Mouse (Mus musculus) thymus, postnatal 36 days (tissue): ENCODE data around the gene Dyrk1a.
A peak's percentile ranks its signal among the peaks of the same experiment; 100 is the strongest.

Experiments
- DNase-seq, 2 experiments: peaks; one replicate each; pipeline ENCODE4 v3.0.0; 2022; ENCODE audit warnings: mixed read lengths in 2 of 2

Gene Dyrk1a

GRCm38 (mm10) chr16:94569229-94570176, at the start of gene Dyrk1a:
TSS of gene Dyrk1a (plus strand) at chr16:94570010.
- peak; percentile 99 for DNase-seq

- DNase-seq = no peak
These were observed 46.0 kb upstream of the Dyrk1a start for GRCm38 (mm10) chr16:94523594-94524377.

- no peak for DNase-seq
These were observed 45.1 kb upstream of the Dyrk1a start for GRCm38 (mm10) chr16:94524691-94525090.

- no peak for DNase-seq
These were observed 43.9 kb upstream of the Dyrk1a start for GRCm38 (mm10) chr16:94525955-94526343.

GRCm38 (mm10) chr16:94526344-94527151, 43.3 kb upstream of the Dyrk1a start, which contains the start of gene Vps26c:
TSS of gene Vps26c (minus strand) at chr16:94526830.
- DNase-seq = peak; percentile 98

- no peak for DNase-seq
These were observed 42.7 kb upstream of the Dyrk1a start for GRCm38 (mm10) chr16:94527152-94527534.

GRCm38 (mm10) chr16:94527546-94527945, 42.3 kb upstream of the Dyrk1a start:
- DNase-seq = no peak

- DNase-seq = no peak
These were observed 38.5 kb upstream of the Dyrk1a start for GRCm38 (mm10) chr16:94531268-94531667.

- no peak for DNase-seq
These were observed 36.1 kb upstream of the Dyrk1a start for GRCm38 (mm10) chr16:94533679-94534078.

GRCm38 (mm10) chr16:94535716-94536115, 34.1 kb upstream of the Dyrk1a start:
- no peak for DNase-seq

- DNase-seq = no peak
These were observed 33.2 kb upstream of the Dyrk1a start for GRCm38 (mm10) chr16:94536417-94537158.

GRCm38 (mm10) chr16:94537159-94537527, 32.7 kb upstream of the Dyrk1a start:
- DNase-seq = no peak

- no peak for DNase-seq
These were observed 29.7 kb upstream of the Dyrk1a start for GRCm38 (mm10) chr16:94540140-94540539.

- DNase-seq = no peak
These were observed 26.9 kb upstream of the Dyrk1a start for GRCm38 (mm10) chr16:94542898-94543297.

- no peak for DNase-seq
These were observed 25.2 kb upstream of the Dyrk1a start for GRCm38 (mm10) chr16:94544540-94545105.

- DNase-seq = no peak
These were observed 23.8 kb upstream of the Dyrk1a start for GRCm38 (mm10) chr16:94545781-94546562.

GRCm38 (mm10) chr16:94549813-94550212, 20.0 kb upstream of the Dyrk1a start:
- no peak for DNase-seq

- no peak for DNase-seq
These were observed 17.9 kb upstream of the Dyrk1a start for GRCm38 (mm10) chr16:94551934-94552333.

- DNase-seq = no peak
These were observed 14.5 kb upstream of the Dyrk1a start for GRCm38 (mm10) chr16:94555346-94555745.

- DNase-seq = no peak
These were observed 13.6 kb upstream of the Dyrk1a start for GRCm38 (mm10) chr16:94556228-94556627.

GRCm38 (mm10) chr16:94559282-94559681, 10.5 kb upstream of the Dyrk1a start:
- no peak for DNase-seq
